Mouse (Mus musculus) lung, adult 2 months (tissue): ENCODE data around the gene Ppm1l.

Experiments used
- CTCF ChIP-seq: fragments of 200-500 bp; IDR thresholded peaks from 2 replicates; pipeline ENCODE4 v1.5.1; 2011; ENCODE audit warnings: mild to moderate bottlenecking, low read length, control low read depth; ENCODE audit not compliant: insufficient read depth
- POLR2A ChIP-seq: fragments of 200-500 bp; IDR thresholded peaks from 2 replicates; pipeline ENCODE4 v1.6.1; 2011; ENCODE audit warnings: low read depth, mild to moderate bottlenecking, control low read depth, low read length, borderline replicate concordance; ENCODE audit errors: extremely low read depth

GRCm38 (mm10) chr3:69489669-69490068 is 173.0 kb downstream of the Ppm1l start:
- TF ChIP-seq POLR2A (no peak), CTCF (no peak)
